Mouse (Mus musculus) kidney, postnatal 0 days (tissue): ENCODE measurements around the gene Timm29. TPM values are rescaled to one million over a fixed set of nuclear protein-coding genes. Genes with fewer than 3 reads are reported as not detected.

Source experiments
- ATAC-seq: fragments of 200-750 bp; cut with Nextera tagmentation; replicated peaks from 2 replicates; pipeline ENCODE4 v1.8.0; 2017; ENCODE audit warnings: low read depth, moderate number of reproducible peaks, moderate TSS enrichment, moderate library complexity; ENCODE audit not compliant: low FRiP score
- DNase-seq: peaks from one replicate; pipeline ENCODE4 v3.0.0-alpha.2; 2016; ENCODE audit warnings: low spot score
- H3K27ac ChIP-seq: fragments of 300-500 bp; sonication (generic); 2 replicates; pipeline ENCODE4 v1.5.1; 2014; ENCODE audit warnings: mild to moderate bottlenecking
- H3K27me3 ChIP-seq: fragments of 300-500 bp; sonication (generic); 2 replicates; pipeline ENCODE4 v1.6.1; 2014; ENCODE audit warnings: low read length, mixed read lengths; ENCODE audit not compliant: insufficient read depth
- H3K36me3 ChIP-seq: fragments of 300-500 bp; sonication (generic); 2 replicates; pipeline ENCODE4 v1.6.1; 2014; ENCODE audit warnings: low read length, mixed read lengths; ENCODE audit not compliant: insufficient read depth
- H3K4me1 ChIP-seq: fragments of 300-500 bp; sonication (generic); replicated peaks from 2 replicates; pipeline ENCODE4 v1.6.1; 2014; ENCODE audit warnings: antibody characterized with exemption, low read length, mixed read lengths; ENCODE audit not compliant: insufficient read depth
- H3K4me2 ChIP-seq: fragments of 300-500 bp; sonication (generic); 2 replicates; pipeline ENCODE4 v1.6.1; 2014; ENCODE audit warnings: mild to moderate bottlenecking, low read length, moderate library complexity, mixed read lengths
- H3K4me3 ChIP-seq: fragments of 300-500 bp; sonication (generic); replicated peaks from 2 replicates; pipeline ENCODE4 v1.5.1; 2014; ENCODE audit warnings: low read depth, low read length
- H3K9ac ChIP-seq: fragments of 300-500 bp; sonication (generic); 2 replicates; pipeline ENCODE4 v1.6.1; 2014; ENCODE audit warnings: low read depth, low read length
- H3K9me3 ChIP-seq: fragments of 300-500 bp; sonication (generic); replicated peaks from 2 replicates; pipeline ENCODE4 v1.6.1; 2016; ENCODE audit warnings: low read length, inconsistent platforms, mixed read lengths
- CTCF ChIP-seq: IDR thresholded peaks from 2 replicates; pipeline ENCODE4 v1.5.1; 2016; ENCODE audit warnings: antibody characterized with exemption, low read depth, mild to moderate bottlenecking, moderate library complexity
- WGBS: fragments of 180-500 bp; shearing (Covaris S2); extraction: QIAGEN DNeasy Blood & Tissue Kit; methylation state at CpG from one replicate; pipeline ENCODE4 v1.1.7; 2014; 5-methylcytosine and 5-hydroxymethylcytosine counted together
- polyA plus RNA-seq: library from polyadenylated mRNA; unstranded; fragments of >200 nt; fragmentation: Nextera tagmentation; extraction: Ambion mirVana; gene quantifications from 2 replicates; pipeline ENCODE4 v1.2.1, GENCODE M21; 2015

Timm29 gene
- polyA plus RNA-seq, 1 experiment from 2014 or later: 29.2 TPM

DNA sequence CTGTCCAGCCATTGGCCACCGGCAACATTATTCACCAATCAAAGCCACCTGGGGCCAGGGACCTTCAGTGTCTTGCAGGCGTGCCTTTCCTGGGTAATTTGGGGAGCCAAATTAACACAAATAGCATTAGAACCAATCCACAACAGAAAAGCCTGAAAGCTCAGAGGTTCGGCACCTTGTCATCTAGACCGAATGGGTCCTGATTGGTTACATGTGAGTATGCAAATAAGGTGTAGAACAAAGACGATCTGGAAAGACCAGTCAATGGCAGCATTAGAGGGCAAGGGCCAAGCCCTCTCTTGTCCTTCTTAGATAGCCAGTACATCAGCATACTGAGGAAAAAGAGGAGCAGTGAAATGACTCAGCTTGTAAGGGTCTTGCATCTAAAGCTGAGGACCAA is 13.3 kb downstream of the Timm29 start:
- Histone ChIP-seq H3K9me3 (no peaks in the 10 kb centered on the region), H3K36me3 (no peaks in the 10 kb centered on the region), H3K4me3 (no peak overlapping the region), H3K27me3 (no peaks in the 10 kb centered on the region), H3K4me2 (no peak overlapping the region), H3K4me1 (no peaks in the 10 kb centered on the region), H3K27ac (no peak overlapping the region), H3K9ac (no peak overlapping the region)
- ATAC-seq (no peak), DNase-seq (no peak)
- WGBS: 79% methylated on average over 5 of the region's 5 CpGs
- TF ChIP-seq CTCF: no peak

DNA sequence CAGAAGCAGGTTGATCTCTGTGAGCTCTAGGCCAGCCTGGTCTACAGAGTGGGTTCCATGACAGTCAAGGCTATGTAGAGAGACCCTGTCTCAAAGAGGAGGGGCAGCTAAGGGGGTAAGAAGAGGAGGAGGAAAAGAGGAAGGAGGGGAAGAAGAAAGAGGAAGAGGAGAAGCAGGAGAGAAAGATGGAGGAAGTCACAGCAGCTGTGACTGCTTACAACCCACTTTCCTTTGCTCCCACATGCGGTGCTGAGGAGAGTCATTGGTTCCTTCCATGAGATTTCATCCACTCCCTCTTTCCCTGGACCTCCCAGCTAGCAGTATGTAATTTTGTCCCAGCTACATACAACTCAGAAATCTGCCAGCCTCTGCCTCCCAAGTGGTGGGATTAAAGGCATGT is 14.1 kb downstream of the Timm29 start:
- no peak for TF ChIP-seq CTCF
- no peak for DNase-seq
- Histone ChIP-seq H3K36me3 (no peaks in the 10 kb centered on the region), H3K4me1 (no peaks in the 10 kb centered on the region), H3K27ac (no peak overlapping the region), H3K9me3 (no peaks in the 10 kb centered on the region), H3K27me3 (no peaks in the 10 kb centered on the region), H3K4me3 (no peak overlapping the region), H3K9ac (no peak overlapping the region), H3K4me2 (no peak overlapping the region)
- ATAC-seq: no peak
- 75% methylated on average over 1 of the region's 1 CpGs for WGBS

DNA sequence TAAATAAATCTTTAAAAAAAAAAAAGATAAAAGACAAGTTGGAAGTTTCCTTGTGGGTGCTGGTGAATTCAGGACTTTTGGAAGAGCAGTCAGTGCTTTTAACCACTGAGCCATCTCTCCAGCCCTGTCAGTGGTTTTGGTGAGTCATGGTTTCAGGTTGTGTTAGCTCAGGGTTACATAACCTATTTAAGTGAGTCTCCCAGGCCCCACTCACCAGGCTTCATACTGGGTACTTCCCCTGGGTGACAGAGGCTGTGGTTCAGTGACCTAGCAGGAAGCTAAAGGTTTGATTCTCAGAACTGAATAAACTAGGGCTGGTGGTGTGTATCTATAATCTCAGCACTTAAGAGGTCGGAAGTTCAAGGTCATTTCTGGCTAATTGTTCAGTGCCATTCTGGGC is 17.3 kb downstream of the Timm29 start:
- DNase-seq (no peak), ATAC-seq (no peak)
- Histone ChIP-seq H3K9ac (no peak overlapping the region), H3K9me3 (no peaks in the 10 kb centered on the region), H3K27me3 (no peaks in the 10 kb centered on the region), H3K4me1 (no peaks in the 10 kb centered on the region), H3K36me3 (no peaks in the 10 kb centered on the region), H3K4me3 (no peak overlapping the region), H3K4me2 (no peak overlapping the region), H3K27ac (no peak overlapping the region)
- TF ChIP-seq CTCF: no peak
- WGBS: 86% methylated on average over 1 of the region's 1 CpGs

DNA sequence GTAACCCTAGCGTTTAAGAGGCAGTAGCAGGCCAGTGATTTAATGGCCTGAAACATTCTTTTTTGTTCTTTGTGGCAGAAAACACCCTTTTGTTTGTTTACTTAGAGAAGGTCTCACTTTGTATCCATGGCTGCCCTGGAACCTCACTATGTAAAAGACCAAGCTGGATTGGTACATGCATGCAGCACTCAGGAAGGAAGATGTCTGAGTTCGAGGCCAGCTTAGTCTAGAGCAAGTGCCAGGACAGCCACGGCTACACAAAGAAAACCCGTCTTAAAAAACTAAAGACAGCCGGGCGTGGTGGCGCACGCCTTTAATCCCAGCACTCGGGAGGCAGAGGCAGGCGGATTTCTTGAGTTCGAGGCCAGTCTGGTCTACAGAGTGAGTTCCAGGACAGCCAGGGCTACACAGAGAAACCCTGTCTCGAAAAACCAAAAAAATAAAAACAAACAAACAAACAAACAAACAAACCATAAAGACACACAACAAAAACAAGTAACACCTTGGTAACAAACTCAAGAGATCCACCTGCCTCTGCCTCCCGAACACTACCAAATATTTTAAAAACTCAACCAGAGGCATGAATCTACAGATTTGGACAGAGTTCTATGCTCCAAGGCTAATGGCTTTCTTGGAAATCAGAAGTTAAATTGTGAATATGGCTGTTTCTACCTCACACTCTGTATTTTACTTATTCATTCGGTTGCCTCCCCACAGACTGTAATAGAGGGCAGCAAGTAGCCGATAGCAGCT is 22.5 kb downstream of the Timm29 start:
- Histone ChIP-seq H3K4me3 (peak overlapping the region; percentile 51), H3K4me2 (peak overlapping the region; percentile 68), H3K36me3 (no peaks in the 10 kb centered on the region), H3K27ac (peak overlapping the region; percentile 90), H3K4me1 (peaks cover 10% of the 10 kb centered on the region), H3K9ac (peak overlapping the region; percentile 72), H3K9me3 (no peaks in the 10 kb centered on the region), H3K27me3 (no peaks in the 10 kb centered on the region)
- no peak for TF ChIP-seq CTCF
- DNase-seq (peak; percentile 18), ATAC-seq (no peak)
- WGBS: 72% methylated on average over 15 of the region's 15 CpGs

DNA sequence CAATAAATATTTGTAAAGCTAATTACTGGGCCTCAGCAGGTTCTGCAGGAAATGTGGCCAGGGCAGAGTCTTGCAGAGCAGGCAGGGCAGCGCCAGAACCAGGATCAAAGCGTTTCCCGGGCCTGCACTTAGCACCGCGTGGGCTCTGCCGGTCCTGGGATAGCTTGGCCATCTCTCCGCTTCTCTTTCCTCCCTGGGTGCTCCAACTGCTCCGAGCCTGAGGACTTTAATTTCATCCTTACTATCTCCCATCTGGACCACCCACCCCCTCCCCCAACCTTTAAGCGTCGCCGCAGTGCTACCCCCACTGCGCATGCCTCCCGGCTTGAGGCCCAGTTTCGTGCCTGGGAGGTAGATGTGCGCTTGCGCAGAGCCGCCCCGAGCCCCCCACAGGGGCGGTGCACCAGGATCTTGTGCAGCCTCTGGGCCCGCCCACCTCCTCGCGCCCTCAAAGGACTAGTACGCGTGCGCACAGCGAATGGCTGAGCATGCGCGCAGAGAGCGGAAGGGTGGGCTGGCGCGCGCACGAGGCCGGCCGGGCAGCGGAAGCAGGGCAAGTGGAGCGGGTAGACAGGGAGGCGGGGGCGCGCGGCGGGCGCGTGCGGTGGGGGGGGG is 23.2 kb downstream of the Timm29 start, which contains the start of gene Smarca4:
Gene Smarca4, plus strand, starts transcription at position 553 of the 615 bp plus-strand sequence.
- Histone ChIP-seq H3K4me3 (peak within 1 kb of the TSS; percentile 71), H3K36me3 (no peaks in the 10 kb centered on the region), H3K9ac (peak within 1 kb of the TSS; percentile 78), H3K4me2 (peak within 1 kb of the TSS; percentile 71), H3K27me3 (no peaks in the 10 kb centered on the region), H3K9me3 (no peaks in the 10 kb centered on the region), H3K27ac (peak within 1 kb of the TSS; percentile 95), H3K4me1 (peaks cover 10% of the 10 kb centered on the region)
- 1% methylated on average over 44 of the region's 45 CpGs for WGBS
- DNase-seq (peak; percentile 99), ATAC-seq (peak; percentile 96)
- no peak for TF ChIP-seq CTCF

DNA sequence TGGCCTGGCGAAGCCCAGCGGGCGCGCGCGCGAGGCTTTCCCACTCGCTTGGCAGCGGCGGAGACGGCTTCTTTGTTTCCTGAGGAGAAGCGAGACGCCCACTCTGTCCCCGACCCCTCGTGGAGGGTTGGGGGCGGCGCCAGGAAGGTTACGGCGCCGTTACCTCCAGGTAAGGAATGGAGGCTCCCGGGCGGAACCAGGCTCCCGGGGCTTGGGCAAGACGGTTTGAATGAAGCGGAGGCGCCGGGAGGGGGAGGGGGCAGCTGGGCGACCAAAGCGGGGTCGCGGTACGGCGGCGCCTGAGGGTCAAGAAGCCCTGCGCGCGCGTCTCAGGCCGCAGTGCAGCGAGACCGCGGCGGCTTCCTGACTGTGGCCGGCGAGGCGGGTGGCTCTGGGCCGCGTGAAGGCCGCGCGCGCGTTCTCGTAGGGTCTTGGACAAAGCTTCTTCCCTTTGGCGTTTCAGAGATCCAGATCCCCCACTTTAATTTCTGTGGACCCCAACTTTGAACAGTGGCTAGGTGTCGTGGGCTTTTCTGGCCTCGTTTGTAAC is 23.8 kb downstream of the Timm29 start:
- Histone ChIP-seq H3K9ac (peak overlapping the region; percentile 78), H3K4me2 (peak overlapping the region; percentile 71), H3K27me3 (no peaks in the 10 kb centered on the region), H3K9me3 (no peaks in the 10 kb centered on the region), H3K27ac (peak overlapping the region; percentile 95), H3K36me3 (no peaks in the 10 kb centered on the region), H3K4me3 (peak overlapping the region; percentile 71), H3K4me1 (peaks cover 10% of the 10 kb centered on the region)
- no peak for TF ChIP-seq CTCF
- peak; percentile 84 for ATAC-seq
- DNase-seq: peak; percentile 92
- 0% methylated on average over 53 of the region's 57 CpGs for WGBS
